Mouse (Mus musculus) frontal cortex, adult (tissue): ENCODE results near the gene Large2.
"Not testable (repeated sequence)": the region's sequence is repeated elsewhere in the genome, so short reads cannot be mapped to it uniquely, and the experiment has no call there.

ENCODE experiments used
- ATAC-seq: cut with Nextera tagmentation; 2 replicates; pipeline ENCODE4 v1.9.2; 2017; ENCODE audit warnings: mild to moderate bottlenecking, moderate library complexity, mixed read lengths; ENCODE audit not compliant: low TSS enrichment

The Large2 gene

GRCm38 (mm10) chr2:92374514-92374913 lies at the start of gene Large2, which contains the start of gene Pex16:
Gene Large2 (minus strand): TSS chr2:92374869.
Gene Pex16 (plus strand): TSS chr2:92374676.
- ATAC-seq, result peak; percentile 48

GRCm38 (mm10) chr2:92423702-92424461 lies 49.2 kb upstream of the Large2 start:
- peak; percentile 21 for ATAC-seq

- ATAC-seq, result no peak
Observed at GRCm38 (mm10) chr2:92423156-92423555, 48.5 kb upstream of the Large2 start.

- peak; percentile 29; the same call in 1 of the 2 replicates for ATAC-seq
Observed at GRCm38 (mm10) chr2:92422388-92423135, 47.9 kb upstream of the Large2 start.

- ATAC-seq, result no peak
Observed at GRCm38 (mm10) chr2:92421723-92422387, 47.2 kb upstream of the Large2 start.

GRCm38 (mm10) chr2:92411705-92412104 lies 37.0 kb upstream of the Large2 start:
- ATAC-seq, result no peak

GRCm38 (mm10) chr2:92408309-92409045 lies 33.8 kb upstream of the Large2 start:
- 0 out of 2 replicates have a peak, but pooled peaks have one; percentile 7 for ATAC-seq

GRCm38 (mm10) chr2:92405687-92406086 lies 31.0 kb upstream of the Large2 start:
- ATAC-seq, result no peak

- no peak for ATAC-seq
Observed at GRCm38 (mm10) chr2:92404737-92405136, 30.1 kb upstream of the Large2 start.

GRCm38 (mm10) chr2:92403776-92404319 lies 29.2 kb upstream of the Large2 start:
- no peak for ATAC-seq

GRCm38 (mm10) chr2:92402591-92403326 lies 28.1 kb upstream of the Large2 start:
- peak; percentile 62 for ATAC-seq

- ATAC-seq, result peak; percentile 12; the same call in 1 of the 2 replicates
Observed at GRCm38 (mm10) chr2:92401091-92401561, 26.5 kb upstream of the Large2 start, which contains the start of gene Mapk8ip1. Gene Mapk8ip1 (minus strand): TSS chr2:92401263.

- ATAC-seq, result no peak
Observed at GRCm38 (mm10) chr2:92400682-92401081, 26.0 kb upstream of the Large2 start.

GRCm38 (mm10) chr2:92399877-92400276 lies 25.2 kb upstream of the Large2 start:
- not testable (repeated sequence) for ATAC-seq

GRCm38 (mm10) chr2:92397436-92397835 lies 22.8 kb upstream of the Large2 start:
- ATAC-seq, result no peak

GRCm38 (mm10) chr2:92395535-92395934 lies 20.9 kb upstream of the Large2 start:
- ATAC-seq, result peak; percentile 12; the same call in 1 of the 2 replicates

- no peak for ATAC-seq
Observed at GRCm38 (mm10) chr2:92392318-92393264, 17.9 kb upstream of the Large2 start.

- no peak for ATAC-seq
Observed at GRCm38 (mm10) chr2:92391703-92392317, 17.1 kb upstream of the Large2 start.

GRCm38 (mm10) chr2:92391116-92391515 lies 16.4 kb upstream of the Large2 start:
- ATAC-seq, result peak; percentile 4; the same call in 1 of the 2 replicates
